Mouse (Mus musculus): ENCODE results near the gene Map3k5.
A peak's percentile ranks its signal among the peaks of the same experiment; 100 is the strongest.

DNA sequence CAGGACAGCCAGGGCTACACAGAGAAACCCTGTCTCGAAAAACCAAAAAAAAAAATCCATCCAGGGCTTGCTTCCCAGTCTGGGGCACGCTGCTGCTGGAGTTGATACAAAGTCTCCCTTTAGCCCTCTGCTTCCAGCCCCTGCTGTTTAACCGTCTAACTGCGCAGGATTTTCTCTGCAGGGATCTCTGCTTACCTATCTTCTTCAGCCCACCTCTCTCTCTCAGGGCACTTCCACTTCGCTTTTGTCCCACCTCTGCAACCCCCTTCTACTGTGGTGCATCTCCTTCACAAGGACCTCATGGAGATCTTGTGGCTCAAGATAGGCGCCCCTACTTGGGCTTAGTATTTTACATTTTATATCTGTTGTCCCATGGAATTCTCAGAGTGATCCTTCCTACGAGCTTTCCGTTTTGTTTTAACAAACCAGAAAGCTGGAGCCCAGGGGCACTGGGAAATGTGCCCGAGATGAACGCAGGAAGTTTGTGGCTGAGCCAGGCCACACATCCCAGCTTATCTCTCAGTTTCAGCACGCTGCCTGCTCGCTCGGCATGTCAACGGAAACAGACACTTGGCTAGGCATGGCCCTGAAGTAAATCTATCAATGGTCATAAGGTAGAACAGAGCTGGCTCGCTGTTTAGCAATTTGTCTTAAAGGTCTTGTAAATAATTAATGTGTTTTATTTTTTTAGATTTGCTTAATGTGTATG, 201.2 kb downstream of the Map3k5 start:
- TF ChIP-seq GATA1 (IDR thresholded peaks at IDR 0.05; ENCODE audit: borderline replicate concordance, low read length) (peak; percentile 66; the same call in 1 of the 3 replicates), FLI1 (IDR thresholded peaks at IDR 0.05; ENCODE audit: low read length) (no peak)
